Mouse (Mus musculus): ENCODE data around the gene Efcab6.
A peak's percentile ranks its signal among the peaks of the same experiment; 100 is the strongest.

Efcab6 gene

DNA sequence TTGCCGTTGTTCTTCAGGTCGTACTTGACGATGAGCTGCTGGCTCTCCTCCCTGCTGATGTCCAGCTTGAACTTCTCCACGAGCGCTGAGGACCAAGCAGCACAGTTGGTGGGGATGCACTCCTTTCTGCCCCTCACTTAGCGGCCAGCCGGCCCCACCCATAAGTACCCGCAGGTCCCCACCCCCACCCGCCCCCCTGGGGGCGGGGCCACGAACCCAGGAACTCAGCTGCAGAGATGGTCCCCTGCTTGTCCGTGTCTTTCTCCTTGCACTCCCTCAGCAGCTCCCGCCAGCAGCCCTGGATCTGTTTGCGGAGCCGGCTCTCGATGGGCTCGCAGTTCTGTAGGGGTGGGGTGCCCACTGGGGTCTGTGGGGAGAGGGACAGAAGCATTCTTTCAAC is 194.2 kb downstream of the Efcab6 start:
- DNase-seq = no peak

DNA sequence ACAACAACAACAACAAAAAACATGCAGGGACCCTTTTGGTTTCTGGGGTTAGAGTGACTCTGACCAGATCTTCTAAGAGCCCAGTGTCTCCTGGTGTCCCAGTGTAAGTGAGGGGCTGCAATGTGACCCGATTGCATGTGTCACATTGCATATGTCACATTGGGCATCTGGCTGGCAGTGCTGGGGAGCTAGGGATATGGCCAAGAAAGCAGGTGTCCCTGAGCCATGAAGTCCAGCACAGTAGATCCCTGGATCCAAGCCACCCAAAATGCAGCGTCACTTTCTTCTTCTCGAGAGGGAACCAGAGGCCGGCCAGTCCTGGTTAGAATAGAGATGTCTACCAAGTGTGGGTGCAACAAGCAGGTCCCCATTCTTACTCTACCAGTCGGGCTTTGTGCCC is 199.6 kb downstream of the Efcab6 start:
- no peak for DNase-seq

DNA sequence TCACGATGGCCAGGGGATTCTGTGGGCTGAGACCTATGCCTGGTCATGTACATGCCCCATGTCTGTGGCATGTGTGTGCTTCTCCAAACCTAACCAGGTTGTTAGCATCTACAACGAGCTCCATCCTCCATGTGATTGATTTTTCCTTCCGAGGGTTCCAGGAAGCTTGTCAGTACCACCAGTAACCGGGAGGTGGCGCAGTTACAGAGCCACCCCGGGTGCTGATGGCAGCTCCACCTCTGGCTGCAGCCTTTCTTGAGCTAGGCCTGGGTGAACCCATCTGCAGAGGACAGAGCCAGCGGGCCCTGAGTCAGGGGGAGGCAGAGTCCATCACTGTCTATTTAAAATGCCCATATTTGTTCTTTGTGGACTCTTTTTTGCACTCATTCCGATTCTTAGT is 208.1 kb downstream of the Efcab6 start:
- DNase-seq = peak; percentile 72

DNA sequence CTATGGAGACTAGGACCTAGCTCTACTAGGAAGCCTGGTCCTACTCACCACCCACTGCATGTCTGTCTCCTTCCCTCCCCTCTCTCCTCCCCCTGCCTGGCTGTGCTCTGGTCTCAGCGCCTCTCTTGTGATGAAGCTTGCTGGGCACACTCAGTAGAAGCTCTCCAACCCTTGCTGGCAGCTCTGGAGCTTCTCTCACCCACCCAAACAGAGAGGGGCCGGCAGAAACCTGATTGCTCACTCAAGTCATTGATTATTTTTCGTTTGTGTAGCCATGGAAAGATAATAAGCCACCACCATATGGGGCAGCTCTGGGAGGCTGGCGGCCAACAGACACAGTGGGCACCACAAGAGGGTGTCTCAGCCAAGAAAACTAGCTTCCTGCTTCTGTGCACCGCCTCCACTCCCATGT is 211.8 kb downstream of the Efcab6 start:
- DNase-seq = no peak

DNA sequence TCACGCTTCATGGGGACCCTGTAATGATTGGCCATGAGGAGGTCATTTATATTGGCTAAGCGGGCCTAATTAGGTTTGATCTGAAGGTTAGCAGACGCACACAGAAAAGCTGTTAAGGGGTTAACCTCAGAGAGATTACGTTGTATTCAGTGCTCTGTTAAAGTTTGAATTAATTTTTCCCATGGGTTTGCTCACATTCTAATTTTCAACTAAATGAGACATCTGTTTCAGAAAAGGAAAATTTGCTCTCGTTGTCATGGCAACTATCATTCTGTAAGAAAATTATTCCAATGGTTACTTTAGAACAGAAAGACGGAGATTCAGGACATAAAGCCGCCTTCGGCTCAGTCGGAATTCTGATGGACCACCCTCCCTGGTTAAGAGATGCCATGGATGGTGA is 217.0 kb downstream of the Efcab6 start:
- no peak for DNase-seq

DNA sequence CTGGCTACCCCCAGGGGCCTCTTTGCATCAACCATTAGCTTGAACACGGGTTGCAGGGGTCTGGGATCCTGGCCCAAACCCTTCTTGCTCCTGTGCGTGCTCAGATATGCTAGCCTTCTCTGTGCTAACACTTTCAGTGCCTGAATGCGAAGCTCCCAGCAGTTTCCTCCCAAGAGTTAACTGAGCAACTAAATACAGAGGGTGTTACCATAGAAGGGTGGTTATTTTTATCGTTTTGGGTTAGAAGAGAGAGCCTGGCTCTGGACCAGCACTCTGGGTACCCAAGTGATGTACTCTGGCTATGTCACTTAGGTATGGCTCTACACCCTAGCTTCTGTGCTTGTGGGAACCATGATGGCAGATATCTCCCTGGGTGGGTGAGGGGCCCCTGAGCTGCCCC is 217.7 kb downstream of the Efcab6 start:
- DNase-seq = no peak

DNA sequence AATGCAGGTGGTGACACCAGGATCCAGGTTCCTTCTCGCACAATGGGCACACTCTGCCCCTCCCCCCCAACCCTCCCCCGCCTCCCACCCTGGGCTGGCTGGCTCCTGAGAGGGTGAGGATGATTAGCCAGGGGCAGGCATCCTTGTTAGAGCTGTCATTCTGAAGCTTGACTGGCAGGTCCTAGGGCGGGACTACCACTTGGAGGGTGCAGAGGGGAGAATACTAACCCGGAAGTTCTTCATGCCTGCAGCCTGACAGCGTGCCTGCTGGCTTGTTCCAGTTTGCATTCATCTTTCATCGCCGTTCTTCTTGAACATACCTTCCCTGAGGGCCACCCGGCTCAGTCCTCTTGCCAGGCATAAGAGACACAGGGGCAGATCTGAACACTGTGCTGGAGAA is 218.6 kb downstream of the Efcab6 start:
- DNase-seq = no peak

DNA sequence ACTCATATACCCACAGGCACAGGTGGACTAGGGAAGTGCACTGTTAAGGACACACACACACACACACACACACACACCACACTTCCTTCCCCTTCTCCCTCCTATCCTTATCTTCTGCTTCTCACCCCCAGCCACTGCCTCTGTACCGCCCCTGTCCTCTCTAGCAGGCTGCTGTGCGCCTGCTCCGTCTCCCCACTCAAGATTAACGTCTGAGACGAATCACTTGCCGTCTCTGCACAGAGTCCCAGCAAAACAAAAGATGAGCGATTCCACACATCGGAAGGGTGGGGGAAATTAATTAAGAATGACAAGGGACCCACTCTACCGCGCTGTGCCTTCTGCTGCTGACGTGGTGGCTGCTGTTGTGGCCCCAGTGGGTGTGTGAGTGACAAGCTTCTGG is 219.4 kb downstream of the Efcab6 start:
- no peak for DNase-seq

DNA sequence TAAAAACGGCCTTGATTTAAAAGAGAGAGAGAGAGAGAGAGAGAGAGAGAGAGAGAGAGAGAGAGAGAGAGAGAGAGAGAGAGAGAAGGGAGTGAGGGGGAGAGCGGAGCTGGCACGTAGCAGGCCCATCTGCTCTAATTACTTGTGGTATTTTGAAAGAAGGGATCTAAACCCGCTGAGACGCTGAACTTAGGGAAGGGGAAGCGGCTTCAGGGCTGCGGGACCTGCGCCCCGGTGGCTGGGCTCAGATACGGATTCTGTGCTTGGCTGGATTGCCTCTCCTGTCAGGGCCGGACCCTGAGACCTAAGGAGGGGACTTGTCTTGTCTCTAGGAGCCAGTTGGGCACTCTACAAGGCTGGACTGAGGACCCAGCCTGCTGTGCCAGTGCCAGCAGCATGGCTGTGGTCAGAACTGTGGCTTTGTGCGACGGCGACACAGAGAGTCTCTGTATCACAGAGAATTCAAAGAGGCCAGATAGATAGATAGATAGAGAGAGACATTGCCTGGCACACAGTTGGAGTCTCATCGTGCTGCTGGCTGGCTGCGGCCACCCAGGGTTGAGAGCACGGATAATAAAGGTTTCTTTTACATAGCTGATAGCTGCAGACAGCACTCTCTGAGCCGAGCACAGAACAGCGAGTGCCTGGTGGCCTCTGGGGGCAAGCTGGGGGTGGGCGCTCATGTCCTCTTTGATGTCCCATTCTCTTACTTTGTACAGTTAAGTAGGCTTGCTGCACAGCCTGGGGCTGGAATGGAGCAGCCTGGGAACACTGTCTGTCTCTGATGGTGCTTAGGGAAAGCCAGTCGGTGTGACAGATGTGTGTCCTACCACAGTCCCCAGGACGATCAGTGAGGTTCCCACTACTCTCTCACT is 222.0 kb downstream of the Efcab6 start:
- no peak for DNase-seq

DNA sequence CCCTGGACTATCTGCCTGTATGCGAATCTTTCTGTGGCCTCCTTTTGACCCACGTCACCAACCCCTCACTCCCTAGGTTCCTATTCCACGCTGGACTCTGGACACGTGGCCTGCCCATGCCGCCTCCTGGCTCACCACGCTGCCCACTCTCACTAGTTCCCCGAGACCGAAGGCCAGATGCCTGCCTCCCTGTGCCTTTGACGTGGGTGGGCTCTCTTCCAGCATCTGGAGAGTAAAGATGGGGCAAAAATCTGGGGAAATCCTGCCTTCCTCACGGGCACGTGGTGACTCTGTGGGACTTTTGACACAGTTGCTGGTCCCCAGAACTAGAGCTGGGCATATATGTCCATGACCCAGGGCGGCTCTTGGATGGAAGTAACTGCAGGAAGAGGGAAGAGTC is 222.8 kb downstream of the Efcab6 start:
- DNase-seq = no peak

DNA sequence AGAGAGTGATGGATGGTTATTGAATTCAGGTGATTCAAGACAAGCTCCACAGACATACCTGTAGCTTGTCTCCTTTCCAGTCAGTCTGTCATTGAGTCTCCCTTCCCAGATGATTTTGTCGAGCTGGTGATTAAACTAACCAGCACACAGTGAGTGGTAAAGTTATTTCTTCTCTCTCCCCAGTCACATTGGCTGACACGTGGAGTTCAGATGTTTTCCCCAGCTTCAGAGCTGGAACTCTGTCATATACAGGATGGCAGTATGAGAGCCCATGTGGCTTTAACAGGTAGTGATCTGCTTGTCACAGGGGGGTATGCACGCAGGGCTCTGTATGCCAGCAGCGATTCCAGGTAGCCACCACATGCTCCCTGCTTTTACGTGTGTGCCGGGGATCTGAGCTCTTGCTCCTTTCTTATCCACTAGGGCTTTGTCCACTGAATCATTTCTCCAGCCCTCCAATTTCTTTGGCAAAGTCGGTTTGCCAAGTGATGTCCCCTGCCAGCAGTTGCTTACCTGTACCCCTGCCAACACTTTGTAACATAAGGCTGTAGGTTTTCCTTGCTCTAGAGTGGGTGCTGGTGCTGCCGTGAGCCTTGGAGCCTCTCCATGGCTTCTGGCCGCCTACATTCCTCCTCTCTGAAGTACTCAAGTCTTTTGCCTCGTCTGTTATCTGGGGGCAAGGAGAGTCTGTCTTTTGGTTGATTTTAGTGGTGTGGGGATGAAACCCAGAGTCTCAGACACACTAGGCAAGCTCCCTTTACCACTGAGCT is 224.0 kb downstream of the Efcab6 start:
- no peak for DNase-seq

DNA sequence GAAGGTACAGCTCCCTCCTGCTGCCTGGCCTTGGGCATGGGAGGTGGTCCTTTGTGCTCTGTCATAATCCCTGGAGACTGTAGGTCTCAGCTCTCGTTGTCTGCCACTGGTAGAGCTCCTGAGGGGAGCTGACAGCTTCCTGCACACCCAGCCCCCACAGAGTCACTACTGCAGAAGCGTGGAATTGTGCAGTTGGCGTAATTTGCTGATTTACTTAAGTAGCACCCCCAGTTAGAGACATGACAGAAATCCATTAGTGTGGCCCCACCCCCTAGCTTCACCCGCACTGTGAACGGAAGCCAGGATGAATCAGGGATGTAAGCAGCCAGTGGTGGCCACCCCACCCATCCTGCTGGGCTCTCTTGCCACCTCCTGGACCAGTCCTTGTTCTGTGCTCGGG is 232.9 kb downstream of the Efcab6 start:
- DNase-seq = no peak

DNA sequence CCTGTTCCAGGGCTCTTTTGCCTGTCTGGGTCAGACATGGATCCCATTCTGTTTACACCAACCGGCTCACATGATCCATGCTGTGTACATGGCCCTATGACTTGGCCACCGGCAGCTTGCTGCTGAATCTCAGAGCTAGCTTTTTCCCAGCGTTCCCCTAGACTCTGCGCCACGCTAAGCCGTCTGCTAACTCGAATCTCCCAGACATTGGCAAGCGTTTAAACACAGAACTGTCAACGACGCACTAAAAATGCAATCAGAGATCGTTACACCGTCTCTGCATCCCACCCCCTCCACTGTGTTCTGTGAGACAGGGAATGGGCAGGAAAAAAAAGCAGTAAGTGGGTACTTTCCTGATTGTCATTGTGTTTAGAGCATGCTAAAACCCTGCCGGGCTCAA is 236.0 kb downstream of the Efcab6 start:
- no peak for DNase-seq

DNA sequence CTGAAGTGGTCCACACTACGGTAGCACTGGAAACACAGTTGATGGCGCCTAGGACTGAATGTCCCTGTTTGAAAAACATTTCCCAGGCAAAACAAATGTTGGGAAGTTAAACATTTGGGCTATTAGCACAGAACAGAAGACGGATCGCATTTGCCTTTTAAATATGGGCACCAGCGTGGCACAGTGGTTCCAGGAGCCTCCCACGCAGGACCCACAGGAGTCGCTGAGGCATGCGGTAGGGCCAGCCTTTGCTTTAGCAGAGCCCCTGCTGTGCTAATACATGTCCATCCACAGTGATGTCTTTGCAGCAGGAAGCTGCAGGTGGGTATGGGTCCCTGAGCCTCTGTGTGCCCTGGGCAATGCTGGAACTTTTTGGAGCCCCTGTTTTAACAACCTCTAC is 237.2 kb downstream of the Efcab6 start:
- DNase-seq = peak; percentile 30
